Mouse (Mus musculus) lung, embryonic 16.5 days (tissue): ENCODE measurements around the gene Tjap1. TPM values are rescaled to one million over a fixed set of nuclear protein-coding genes. Genes with fewer than 3 reads are reported as not detected.

Source experiments
- ATAC-seq: fragments of 200-750 bp; cut with Nextera tagmentation; 2 replicates; pipeline ENCODE4 v1.8.0; 2017; ENCODE audit warnings: low read depth, mild to moderate bottlenecking, moderate library complexity
- H3K27ac ChIP-seq: fragments of 300-500 bp; sonication (generic); 2 replicates; pipeline ENCODE4 v1.5.1; 2014; ENCODE audit warnings: mild to moderate bottlenecking, control low read depth, low read length
- H3K27me3 ChIP-seq: fragments of 300-500 bp; sonication (generic); 2 replicates; pipeline ENCODE4 v1.6.1; 2014; ENCODE audit warnings: low read depth, low read length, mixed read lengths; ENCODE audit not compliant: control insufficient read depth, insufficient read depth
- H3K36me3 ChIP-seq: fragments of 300-500 bp; sonication (generic); 2 replicates; pipeline ENCODE4 v1.6.1; 2014; ENCODE audit warnings: low read length; ENCODE audit not compliant: control insufficient read depth, insufficient read depth
- H3K4me1 ChIP-seq: fragments of 300-500 bp; sonication (generic); replicated peaks from 2 replicates; pipeline ENCODE4 v1.6.1; 2014; ENCODE audit warnings: low read length, mixed read lengths; ENCODE audit not compliant: control insufficient read depth, insufficient read depth
- H3K4me2 ChIP-seq: fragments of 300-500 bp; sonication (generic); 2 replicates; pipeline ENCODE4 v1.6.1; 2014; ENCODE audit warnings: low read depth, low read length, control low read depth
- H3K4me3 ChIP-seq: fragments of 300-500 bp; sonication (generic); 2 replicates; pipeline ENCODE4 v1.5.1; 2014; ENCODE audit warnings: mild to moderate bottlenecking, low read length, control low read depth
- H3K9ac ChIP-seq: fragments of 300-500 bp; sonication (generic); 2 replicates; pipeline ENCODE4 v1.6.1; 2014; ENCODE audit warnings: low read length, control low read depth
- H3K9me3 ChIP-seq: fragments of 300-500 bp; sonication (generic); 2 replicates; pipeline ENCODE4 v1.6.1; 2016; ENCODE audit warnings: low read length; ENCODE audit not compliant: control insufficient read depth
- WGBS: fragments of 180-500 bp; shearing (Covaris S2); extraction: QIAGEN DNeasy Blood & Tissue Kit; methylation state at CpG from one replicate; pipeline ENCODE4 v1.1.7; 2014; 5-methylcytosine and 5-hydroxymethylcytosine counted together
- polyA plus RNA-seq: library from polyadenylated mRNA; unstranded; fragments of >200 nt; fragmentation: Nextera tagmentation; extraction: Ambion mirVana; gene quantifications from 2 replicates; pipeline ENCODE4 v1.2.1, GENCODE M21; 2015

Gene Tjap1
- polyA plus RNA-seq, 1 experiment from 2014 or later = 39.1 TPM

- ATAC-seq = no peak
Measured at GRCm38 (mm10) chr17:46251174-46251573, 31.7 kb downstream of the Tjap1 start.

DNA sequence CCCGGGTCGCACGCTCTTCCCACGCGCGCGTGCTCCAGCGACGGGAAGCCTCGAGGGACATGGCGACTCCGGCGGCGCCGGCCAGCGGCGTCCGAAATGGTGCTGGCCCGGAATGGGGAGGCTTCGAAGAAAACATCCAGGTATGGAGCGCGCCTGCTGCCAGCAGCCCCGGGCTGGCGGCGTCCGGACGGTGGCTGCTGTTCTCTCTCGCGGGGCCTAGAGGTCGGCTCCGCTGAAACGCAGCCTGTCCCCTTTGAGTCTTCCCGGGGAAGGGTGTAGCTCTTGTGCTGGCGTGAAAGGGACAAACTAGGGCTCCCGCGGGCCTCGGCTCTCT is 34.7 kb downstream of the Tjap1 start:
- Histone ChIP-seq H3K9ac (peak overlapping the region; percentile 98), H3K27ac (peak overlapping the region; percentile 82), H3K36me3 (peaks cover 42% of the 10 kb centered on the region), H3K4me2 (peak overlapping the region; percentile 91), H3K4me3 (peak overlapping the region; percentile 94), H3K9me3 (no peaks in the 10 kb centered on the region), H3K4me1 (peaks cover 17% of the 10 kb centered on the region), H3K27me3 (no peaks in the 10 kb centered on the region)
- peak; percentile 35; the same call in 1 of the 2 replicates for ATAC-seq
- WGBS = under 1% methylated on average over 37 of the region's 37 CpGs

More at GRCm38 (mm10) chr17:46251174-46251573, 31.7 kb downstream of the Tjap1 start:
- Histone ChIP-seq H3K4me3 (no peak overlapping the region), H3K9ac (no peak overlapping the region), H3K9me3 (no peaks in the 10 kb centered on the region), H3K4me2 (no peak overlapping the region), H3K4me1 (peaks cover 20% of the 10 kb centered on the region), H3K27ac (no peak overlapping the region), H3K36me3 (peaks cover 23% of the 10 kb centered on the region), H3K27me3 (peaks cover 16% of the 10 kb centered on the region)
- WGBS = 79% methylated on average over 7 of the region's 7 CpGs

GRCm38 (mm10) chr17:46247512-46248188 is 35.2 kb downstream of the Tjap1 start, which contains the start of the genes Polr1c and Yipf3:
Polr1c (minus strand) TSS chr17:46248054.
Yipf3 (plus strand) TSS chr17:46248080.
- Histone ChIP-seq H3K36me3 (peaks cover 42% of the 10 kb centered on the region), H3K9ac (peak within 1 kb of the TSS; percentile 98), H3K4me2 (peak within 1 kb of the TSS; percentile 91), H3K4me3 (peak within 1 kb of the TSS; percentile 94), H3K9me3 (no peaks in the 10 kb centered on the region), H3K4me1 (peaks cover 18% of the 10 kb centered on the region), H3K27me3 (no peaks in the 10 kb centered on the region), H3K27ac (peak within 1 kb of the TSS; percentile 82)
- ATAC-seq = peak; percentile 92
- WGBS = under 1% methylated on average over 53 of the region's 53 CpGs

GRCm38 (mm10) chr17:46244579-46244978 is 38.2 kb downstream of the Tjap1 start:
- Histone ChIP-seq H3K4me1 (peaks cover 23% of the 10 kb centered on the region), H3K27ac (no peak overlapping the region), H3K9ac (no peak overlapping the region), H3K4me3 (no peak overlapping the region), H3K27me3 (no peaks in the 10 kb centered on the region), H3K4me2 (no peak overlapping the region), H3K36me3 (peaks cover 29% of the 10 kb centered on the region), H3K9me3 (no peaks in the 10 kb centered on the region)
- WGBS = 66% methylated on average over 10 of the region's 10 CpGs
- ATAC-seq = no peak

DNA sequence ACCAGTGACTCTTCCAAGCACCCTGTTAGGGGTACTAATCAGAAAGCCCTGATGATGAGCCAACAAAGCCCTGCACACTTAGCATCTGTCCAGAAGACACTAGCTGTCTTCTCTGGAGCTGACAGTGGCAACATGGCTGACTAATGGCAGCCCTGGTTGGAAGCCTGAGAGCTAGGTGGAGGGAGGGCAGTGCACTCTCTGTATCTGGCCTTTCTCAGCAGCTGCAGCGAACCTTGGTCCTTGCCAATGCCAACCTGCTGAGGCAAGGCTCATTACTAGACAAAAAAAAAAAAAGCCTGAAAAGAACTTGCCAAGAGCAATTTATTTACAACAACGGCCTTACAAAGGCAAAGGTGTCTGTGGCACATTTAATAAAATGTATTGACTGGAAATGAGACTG is 39.2 kb downstream of the Tjap1 start:
- H3K36me3 ChIP-seq = peaks cover 35% of the 10 kb centered on the region
- no peak overlapping the region for H3K27ac ChIP-seq
- H3K27me3 ChIP-seq = no peaks in the 10 kb centered on the region
- no peak overlapping the region for H3K4me2 ChIP-seq
- no peak overlapping the region for H3K4me3 ChIP-seq
- 76% methylated on average over 2 of the region's 2 CpGs for WGBS
- peaks cover 15% of the 10 kb centered on the region for H3K4me1 ChIP-seq
- H3K9ac ChIP-seq = no peak overlapping the region
- ATAC-seq = no peak
- H3K9me3 ChIP-seq = no peaks in the 10 kb centered on the region

DNA sequence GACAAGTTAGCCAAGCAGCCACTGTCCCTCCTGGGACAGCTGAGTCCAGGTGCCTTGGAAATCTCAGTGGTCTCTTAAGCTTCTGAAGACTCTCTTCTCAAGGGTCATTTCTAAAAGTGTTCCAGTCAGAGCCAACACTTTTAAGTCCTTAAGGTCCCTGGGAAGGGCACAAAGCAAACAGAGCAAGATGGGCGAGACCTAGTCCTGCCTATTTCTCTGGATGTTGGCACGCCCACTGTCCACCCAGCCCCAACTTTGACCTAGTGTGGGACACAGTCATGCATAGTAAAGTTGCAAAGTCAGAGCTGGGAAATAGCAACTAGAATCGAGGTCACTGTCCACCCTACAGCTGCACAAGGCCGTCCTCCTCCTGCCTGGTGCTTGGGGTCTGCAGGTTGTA is 39.8 kb downstream of the Tjap1 start:
- Histone ChIP-seq H3K4me3 (no peak overlapping the region), H3K9ac (no peak overlapping the region), H3K4me2 (no peak overlapping the region), H3K36me3 (peaks cover 35% of the 10 kb centered on the region), H3K4me1 (peaks cover 14% of the 10 kb centered on the region), H3K9me3 (no peaks in the 10 kb centered on the region), H3K27me3 (no peaks in the 10 kb centered on the region), H3K27ac (peak overlapping the region; percentile 47; the same call in 1 of the 2 replicates)
- 64% methylated on average over 4 of the region's 4 CpGs for WGBS
- peak; percentile 51 for ATAC-seq

- Histone ChIP-seq H3K9me3 (no peaks in the 10 kb centered on the region), H3K4me2 (no peak overlapping the region), H3K9ac (no peak overlapping the region), H3K27me3 (no peaks in the 10 kb centered on the region), H3K4me1 (peaks cover 14% of the 10 kb centered on the region), H3K27ac (peak overlapping the region; percentile 47; the same call in 1 of the 2 replicates), H3K36me3 (peaks cover 36% of the 10 kb centered on the region), H3K4me3 (no peak overlapping the region)
- 76% methylated on average over 13 of the region's 13 CpGs for WGBS
- no peak for ATAC-seq
Measured at GRCm38 (mm10) chr17:46242274-46242673, 40.6 kb downstream of the Tjap1 start.

- no peaks in the 10 kb centered on the region for H3K9me3 ChIP-seq
Measured at GRCm38 (mm10) chr17:46241471-46241870, 41.4 kb downstream of the Tjap1 start.

DNA sequence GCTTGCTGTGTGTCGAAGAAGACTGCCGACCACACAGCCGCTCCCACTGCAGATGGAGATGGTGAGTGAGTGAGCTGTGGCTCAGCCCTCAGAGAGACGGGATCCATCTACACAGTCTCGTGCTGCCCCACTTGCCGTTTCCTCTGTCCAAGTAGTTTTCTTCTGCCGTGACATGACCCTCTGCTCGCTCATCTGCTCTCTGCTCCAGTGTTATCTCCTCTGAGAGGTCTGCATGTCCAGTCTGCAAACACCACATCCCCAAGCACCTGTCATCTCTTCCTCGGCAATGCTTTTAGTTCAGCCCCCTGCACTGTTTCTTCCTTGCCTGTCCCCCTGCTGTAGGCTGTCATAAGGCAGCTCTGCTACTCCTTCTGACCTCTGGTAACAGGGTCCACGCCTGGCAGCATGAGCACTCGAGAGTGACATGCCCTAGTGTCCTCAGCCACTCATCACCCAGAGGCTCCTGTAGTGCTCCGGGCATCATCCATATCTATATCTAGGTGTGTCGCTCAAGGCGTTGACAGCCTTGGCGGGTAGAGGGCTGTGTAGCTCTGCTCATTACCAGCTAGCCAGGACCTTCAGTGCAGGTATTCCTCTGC is 43.2 kb downstream of the Tjap1 start:
- Histone ChIP-seq H3K27me3 (no peaks in the 10 kb centered on the region), H3K4me2 (no peak overlapping the region), H3K27ac (no peak overlapping the region), H3K36me3 (peaks cover 38% of the 10 kb centered on the region), H3K4me3 (no peak overlapping the region), H3K9me3 (no peaks in the 10 kb centered on the region), H3K4me1 (peaks cover 7% of the 10 kb centered on the region; the same call in 1 of the 2 replicates), H3K9ac (no peak overlapping the region)
- no peak for ATAC-seq
- 78% methylated on average over 15 of the region's 15 CpGs for WGBS

More at GRCm38 (mm10) chr17:46241471-46241870, 41.4 kb downstream of the Tjap1 start:
- peaks cover 43% of the 10 kb centered on the region for H3K36me3 ChIP-seq
- H3K9ac ChIP-seq = 0 out of 2 replicates have a peak overlapping the region, but pooled peaks have one; percentile 8
- peak; percentile 27; the same call in 1 of the 2 replicates for ATAC-seq
- peaks cover 7% of the 10 kb centered on the region; the same call in 1 of the 2 replicates for H3K4me1 ChIP-seq
- H3K4me3 ChIP-seq = no peak overlapping the region
- no peaks in the 10 kb centered on the region for H3K27me3 ChIP-seq
- 55% methylated on average over 11 of the region's 11 CpGs for WGBS
- H3K27ac ChIP-seq = no peak overlapping the region
- no peak overlapping the region for H3K4me2 ChIP-seq
